Mouse (Mus musculus): ENCODE measurements at regions not wholly inside any gene's neighbourhood (a gene's known extent, or its start where the extent isn't known, plus 50 kb on each side); places are given as distances from the start of the nearest gene placed in this dataset.

- DNase-seq (ENCODE audit: extremely low spot score), result no peak
Measured at GRCm38 (mm10) chr14:115004733-115005405, 87.1 kb upstream of the Gpc5 start.

- no peak for DNase-seq (ENCODE audit: extremely low spot score)
Measured at GRCm38 (mm10) chr14:115010877-115011276, 81.1 kb upstream of the Gpc5 start.

GRCm38 (mm10) chr14:115015299-115015698 lies 76.7 kb upstream of the Gpc5 start:
- no peak for DNase-seq (ENCODE audit: extremely low spot score)

GRCm38 (mm10) chr14:115017410-115018153 lies 74.4 kb upstream of the Gpc5 start:
- DNase-seq (ENCODE audit: extremely low spot score), result peak; percentile 73

GRCm38 (mm10) chr14:115028011-115028410 lies 64.0 kb upstream of the Gpc5 start:
- DNase-seq (ENCODE audit: extremely low spot score), result no peak

- no peak for DNase-seq (ENCODE audit: extremely low spot score)
Measured at GRCm38 (mm10) chr14:115031734-115032133, 60.3 kb upstream of the Gpc5 start.

GRCm38 (mm10) chr14:115033375-115033969 lies 58.5 kb upstream of the Gpc5 start:
- DNase-seq (ENCODE audit: extremely low spot score), result no peak

GRCm38 (mm10) chr14:115034718-115035437 lies 57.1 kb upstream of the Gpc5 start:
- no peak for DNase-seq (ENCODE audit: extremely low spot score)

- DNase-seq (ENCODE audit: extremely low spot score), result no peak
Measured at GRCm38 (mm10) chr14:115037086-115037793, 54.8 kb upstream of the Gpc5 start.

- DNase-seq (ENCODE audit: extremely low spot score), result no peak
Measured at GRCm38 (mm10) chr14:115038788-115039187, 53.2 kb upstream of the Gpc5 start.

- no peak for DNase-seq (ENCODE audit: extremely low spot score)
Measured at GRCm38 (mm10) chr14:115039524-115039923, 52.5 kb upstream of the Gpc5 start.

- no peak for DNase-seq (ENCODE audit: extremely low spot score)
Measured at GRCm38 (mm10) chr14:115040091-115040571, 51.9 kb upstream of the Gpc5 start.

GRCm38 (mm10) chr14:115040578-115041206 lies 51.3 kb upstream of the Gpc5 start:
- DNase-seq (ENCODE audit: extremely low spot score), result peak; percentile 93

- peak; percentile 50 for DNase-seq (ENCODE audit: extremely low spot score)
Measured at GRCm38 (mm10) chr14:115041336-115042054, 50.5 kb upstream of the Gpc5 start.

- peak; percentile 88 for DNase-seq (ENCODE audit: extremely low spot score)
Measured at GRCm38 (mm10) chr14:115042055-115042564, 49.9 kb upstream of the Gpc5 start.
